Mouse (Mus musculus): ENCODE data around the gene Rhbdd3.
"Not testable (repeated sequence)": the region's sequence is repeated elsewhere in the genome, so short reads cannot be mapped to it uniquely, and the experiment has no call there.

Rhbdd3 gene

DNA sequence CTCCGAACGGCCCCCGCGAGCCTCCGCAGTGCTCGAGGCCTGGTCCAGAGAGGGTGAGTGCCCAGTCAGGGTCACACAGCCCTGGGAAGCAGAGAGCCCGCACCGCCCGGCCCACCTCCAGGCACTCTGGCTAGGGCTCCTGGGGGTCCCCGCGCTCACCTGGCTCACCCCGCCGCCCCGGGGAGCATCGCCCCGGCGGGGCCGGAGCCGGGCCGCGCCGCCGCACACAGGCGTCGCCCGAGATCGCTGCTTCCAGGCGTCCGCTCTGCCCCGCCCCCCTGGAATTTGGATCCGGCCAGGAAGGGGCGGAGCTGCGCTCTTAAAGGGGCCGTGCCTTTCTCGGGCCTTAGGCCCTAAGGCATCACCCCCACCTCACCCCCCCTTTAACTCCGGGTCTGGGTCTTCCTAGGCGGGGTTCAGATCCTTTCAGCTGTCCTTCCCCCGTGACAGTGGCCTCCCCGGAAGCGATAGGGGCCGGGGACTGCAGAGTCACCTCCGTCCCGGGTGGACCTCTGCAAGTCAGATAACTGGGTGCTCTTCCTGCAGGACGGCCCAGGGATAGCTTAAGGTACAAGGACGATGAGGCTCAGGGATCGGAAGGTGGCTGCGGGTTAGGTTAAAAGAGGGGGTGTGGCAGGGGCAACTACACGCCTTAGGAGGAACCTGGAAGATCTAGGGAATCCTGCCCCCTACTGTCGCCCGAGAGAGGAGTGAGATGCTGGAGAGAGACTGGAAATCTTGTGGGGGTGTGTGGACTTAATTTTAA, 33.5 kb upstream of the Rhbdd3 start, which contains the start of gene Gas2l1:
Gene Gas2l1, minus strand, starts transcription at position 272 of the 766 bp plus-strand sequence.
- DNase-seq (ENCODE audit: low spot score), result peak; percentile 89

DNA sequence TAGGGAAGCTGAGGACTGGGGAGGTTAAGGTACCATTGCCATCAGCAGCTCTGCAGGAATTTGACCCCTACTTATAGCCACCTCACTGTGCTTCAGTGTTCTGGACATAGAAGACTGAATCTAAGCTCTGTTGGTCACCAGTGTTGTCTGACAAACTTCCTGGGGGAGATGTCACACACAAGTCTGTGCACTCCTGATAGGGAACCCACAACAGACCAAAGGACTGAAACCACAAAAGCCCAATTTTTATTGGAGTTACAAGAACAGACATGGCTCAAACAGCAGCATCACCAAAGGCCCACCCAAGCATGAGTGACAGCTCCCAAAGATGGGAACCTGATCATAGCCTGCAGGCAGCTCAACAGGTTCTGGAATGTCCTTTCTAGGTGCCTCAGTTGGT, 31.7 kb upstream of the Rhbdd3 start:
- DNase-seq (ENCODE audit: low spot score), result no peak

GRCm38 (mm10) chr11:5068126-5068971, 30.4 kb upstream of the Rhbdd3 start:
- no peak for DNase-seq (ENCODE audit: low spot score)

DNA sequence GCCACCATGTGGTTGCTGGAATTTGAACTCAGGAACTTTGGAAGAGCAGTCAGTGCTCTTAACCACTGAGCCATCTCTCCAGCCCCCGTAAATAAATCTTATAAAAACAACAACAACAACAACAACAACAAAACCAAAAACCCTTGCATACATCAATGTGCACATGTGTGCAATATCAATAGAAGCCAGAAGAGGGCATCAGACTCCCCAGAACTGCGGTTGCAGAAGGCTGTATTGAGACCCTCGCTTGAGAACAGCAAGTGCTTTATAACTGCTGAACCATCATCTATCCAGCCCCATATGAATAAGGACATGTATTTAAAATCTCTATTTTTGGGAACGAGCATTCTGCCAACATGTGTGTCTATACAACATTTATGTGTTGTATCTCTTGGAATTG, 23.8 kb upstream of the Rhbdd3 start:
- DNase-seq (ENCODE audit: low spot score), result peak; percentile 64

DNA sequence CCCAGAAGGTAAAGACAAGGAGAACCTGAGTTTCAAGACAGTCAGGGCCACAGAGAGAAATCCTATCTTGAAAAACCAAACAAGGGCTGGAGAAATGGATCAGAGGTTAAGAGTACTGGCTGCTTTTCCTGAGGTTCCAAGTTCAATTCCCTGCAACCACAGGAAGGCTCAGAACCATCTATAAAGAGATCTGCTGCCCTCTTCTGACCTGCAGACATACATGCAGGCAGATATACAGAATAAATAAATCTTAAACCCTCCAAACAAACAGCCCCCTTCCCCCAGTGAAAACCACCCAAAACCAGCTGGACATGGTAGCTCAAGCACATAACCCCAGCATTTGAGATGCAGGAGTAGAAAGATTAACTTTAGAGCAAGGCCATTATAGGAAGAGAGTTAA, 23.0 kb upstream of the Rhbdd3 start:
- no peak for DNase-seq (ENCODE audit: low spot score)

DNA sequence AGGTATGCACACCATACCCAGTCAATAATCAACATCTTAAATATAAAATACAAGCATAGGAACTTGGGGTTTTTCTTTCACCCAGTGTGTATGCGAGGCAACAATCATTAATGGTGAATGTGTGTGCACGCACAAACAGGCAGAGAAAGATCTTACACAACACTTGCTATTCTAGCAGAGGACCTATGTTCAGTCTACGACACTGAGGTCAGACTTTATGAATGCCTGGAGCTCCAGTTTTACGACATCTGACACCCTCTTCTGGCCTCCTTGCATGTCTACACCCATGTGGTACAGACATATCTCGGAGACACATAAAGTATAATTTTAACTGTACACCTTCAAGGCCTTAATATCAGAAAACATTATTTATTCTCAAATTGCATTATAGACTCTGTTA, 21.9 kb upstream of the Rhbdd3 start:
- not testable (repeated sequence) for DNase-seq (ENCODE audit: low spot score)

- DNase-seq (ENCODE audit: low spot score), result no peak
These were observed 9.6 kb upstream of the Rhbdd3 start for GRCm38 (mm10) chr11:5089147-5089546.

DNA sequence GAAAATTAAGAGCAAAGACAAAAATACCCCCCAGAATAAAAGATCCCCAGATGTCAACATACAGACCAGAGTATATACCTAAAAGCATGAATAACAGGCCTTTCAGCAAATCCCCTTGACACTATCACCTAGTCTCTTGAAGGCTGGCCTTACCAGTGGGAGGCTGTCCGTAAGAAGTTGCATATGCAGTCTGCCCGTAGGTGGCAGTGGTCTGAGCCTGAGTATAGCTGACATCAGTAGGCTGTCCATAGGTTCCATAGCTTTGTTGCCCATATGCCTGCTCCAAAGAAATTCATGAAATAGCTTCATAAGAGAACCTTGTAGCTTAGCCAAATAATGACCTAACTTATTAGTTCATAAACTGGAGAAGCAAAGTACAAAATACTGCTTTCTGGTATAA, 7.0 kb upstream of the Rhbdd3 start:
- peak; percentile 58 for DNase-seq (ENCODE audit: low spot score)

DNA sequence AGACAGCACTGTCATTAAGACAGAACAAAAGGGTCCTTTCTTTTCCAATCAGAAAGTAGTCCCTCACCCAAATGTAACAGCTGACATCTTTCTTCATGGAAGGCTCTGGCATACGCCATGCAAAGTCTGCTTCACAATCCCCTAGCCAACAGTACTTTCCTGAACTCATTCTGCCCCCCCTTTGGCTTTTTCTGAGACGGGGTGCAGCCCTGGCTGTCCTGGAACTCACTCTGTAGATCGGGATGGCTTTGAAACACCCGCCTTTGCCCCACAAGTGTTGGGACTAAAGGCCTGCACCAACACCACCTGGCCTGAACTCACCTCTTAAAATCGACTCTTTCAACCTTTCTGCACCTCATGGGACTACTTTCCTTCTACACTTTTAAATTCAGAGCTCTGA, 2.8 kb upstream of the Rhbdd3 start:
- no peak for DNase-seq (ENCODE audit: low spot score)

DNA sequence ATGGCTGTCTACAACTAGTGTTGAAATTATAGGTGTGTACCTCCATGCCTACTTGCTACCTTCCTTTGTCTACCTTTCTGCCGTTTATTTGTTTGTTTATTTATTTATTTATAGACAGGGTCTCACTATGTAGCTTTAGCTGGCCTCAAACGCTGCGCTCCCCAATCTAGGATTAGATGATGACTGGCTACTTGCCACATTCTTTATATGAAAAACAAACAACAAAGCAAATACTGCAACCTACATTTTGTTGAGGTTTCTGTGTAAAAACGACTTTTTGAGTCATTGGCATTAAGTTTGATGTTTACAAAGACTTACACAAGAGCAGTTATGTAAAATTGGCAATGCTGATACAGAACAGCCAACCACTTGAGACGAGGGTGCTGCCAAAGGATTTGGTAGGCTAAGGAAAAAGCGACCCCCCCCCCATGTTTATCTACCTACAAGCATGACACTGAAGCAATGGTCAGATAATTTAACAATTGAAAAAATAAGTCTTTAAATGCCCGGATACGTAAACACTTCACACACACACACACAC, 2.2 kb upstream of the Rhbdd3 start:
- DNase-seq (ENCODE audit: low spot score), result no peak

- DNase-seq (ENCODE audit: low spot score), result peak; percentile 29
These were observed 541 bp upstream of the Rhbdd3 start for GRCm38 (mm10) chr11:5098035-5098735.

DNA sequence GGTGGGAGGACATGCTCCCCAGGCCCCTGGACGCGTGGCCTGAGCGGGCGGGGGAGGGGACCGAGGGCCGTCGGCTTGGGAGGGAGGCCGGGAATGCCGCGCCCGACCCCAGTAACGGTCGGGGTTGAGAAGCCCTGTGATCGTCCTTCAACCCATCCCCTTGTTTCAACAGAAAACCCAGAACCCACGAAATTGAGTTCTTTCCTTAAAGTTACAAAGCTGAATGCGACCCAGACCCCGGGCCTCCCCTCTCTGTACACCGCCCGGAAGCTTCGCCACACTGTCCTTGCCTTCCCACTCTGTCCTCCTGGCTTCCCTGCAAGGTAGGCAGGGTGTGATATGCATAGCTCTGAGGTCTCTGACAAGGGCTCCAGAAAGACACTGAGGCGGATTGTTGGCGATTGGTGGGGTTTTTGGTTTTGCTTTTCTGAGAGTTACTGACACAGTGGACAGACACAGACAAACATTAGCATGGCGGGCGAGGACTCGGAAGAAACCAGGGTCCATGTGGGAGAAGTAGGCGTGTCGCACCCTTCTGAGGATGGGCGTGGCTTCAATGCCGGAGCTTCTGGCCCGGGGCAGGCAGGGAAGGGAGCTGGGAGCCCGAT, 954 bp downstream of the Rhbdd3 start:
- peak; percentile 87 for DNase-seq (ENCODE audit: low spot score)

GRCm38 (mm10) chr11:5100283-5100682, 1.6 kb downstream of the Rhbdd3 start:
- DNase-seq (ENCODE audit: low spot score), result no peak

- no peak for DNase-seq (ENCODE audit: low spot score)
These were observed 2.1 kb downstream of the Rhbdd3 start for GRCm38 (mm10) chr11:5100801-5101200.

DNA sequence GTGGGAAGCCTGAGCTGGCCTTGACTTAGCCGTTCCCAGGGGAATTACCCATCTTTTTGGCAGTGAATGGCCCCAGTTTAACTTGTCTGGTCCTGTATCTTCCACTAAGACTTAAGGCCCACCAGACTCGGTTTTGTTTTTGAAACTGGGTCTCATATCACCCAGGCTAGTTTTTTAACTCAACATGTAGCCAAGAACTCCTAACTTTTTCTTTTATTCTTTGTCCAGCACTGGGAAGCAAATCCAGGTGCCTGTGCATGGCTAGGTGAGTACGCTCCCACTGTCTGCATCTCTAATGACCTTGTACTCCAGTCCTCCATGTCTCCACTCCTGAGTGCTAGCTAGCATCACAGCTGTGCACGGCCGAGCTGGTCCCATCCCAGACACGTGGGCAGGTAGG, 2.9 kb downstream of the Rhbdd3 start:
- no peak for DNase-seq (ENCODE audit: low spot score)

- DNase-seq (ENCODE audit: low spot score), result no peak
These were observed 3.7 kb downstream of the Rhbdd3 start for GRCm38 (mm10) chr11:5102384-5102783.

GRCm38 (mm10) chr11:5103986-5104509, 5.3 kb downstream of the Rhbdd3 start:
- no peak for DNase-seq (ENCODE audit: low spot score)

- DNase-seq (ENCODE audit: low spot score), result no peak
These were observed 10.7 kb downstream of the Rhbdd3 start for GRCm38 (mm10) chr11:5109441-5109840.

GRCm38 (mm10) chr11:5113645-5114044, 14.9 kb downstream of the Rhbdd3 start:
- DNase-seq (ENCODE audit: low spot score), result no peak

DNA sequence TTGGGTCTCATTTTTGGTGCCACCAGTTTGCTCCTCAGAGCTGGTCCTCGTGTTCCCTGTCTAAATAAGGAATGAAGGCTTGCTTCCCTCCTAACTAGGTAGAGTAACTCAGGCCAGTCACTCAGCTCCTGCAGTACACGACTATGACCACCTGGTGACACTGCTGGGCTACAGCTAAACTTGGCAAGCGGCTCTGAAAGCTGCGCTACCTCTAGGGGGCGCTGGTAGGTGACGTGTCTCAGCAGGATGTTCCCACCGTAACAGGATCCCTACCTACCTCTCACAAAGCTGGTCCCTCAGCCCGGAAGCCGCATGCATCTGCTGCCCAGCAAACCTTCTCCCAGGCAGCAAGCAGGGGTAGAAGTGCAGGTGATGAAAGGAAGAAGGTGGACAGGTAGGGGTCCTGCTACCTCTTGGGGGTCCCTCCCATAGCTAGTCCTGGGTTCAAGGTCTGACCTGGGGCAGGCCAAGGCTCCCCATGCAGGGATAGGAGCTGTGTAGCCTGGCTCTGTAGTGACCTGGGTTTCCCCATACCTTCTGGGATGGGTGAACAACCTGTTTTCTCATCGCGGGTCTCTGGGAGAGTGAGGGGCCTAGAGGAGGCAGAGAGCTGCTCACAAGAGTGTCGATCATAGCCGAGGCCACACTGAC, 16.3 kb downstream of the Rhbdd3 start:
- DNase-seq (ENCODE audit: low spot score), result peak; percentile 96

- DNase-seq (ENCODE audit: low spot score), result no peak
These were observed 27.0 kb downstream of the Rhbdd3 start for GRCm38 (mm10) chr11:5125713-5126112.

Data from retina, embryonic 14.5 days (tissue).